Mouse (Mus musculus) small intestine, adult 2 months (tissue): Measurements from ENCODE around the gene Mrpl51.

ENCODE experiments used
- CTCF ChIP-seq: fragments of 200-500 bp; IDR thresholded peaks from 2 replicates; pipeline ENCODE4 v1.5.1; 2012; ENCODE audit warnings: low read depth, mild to moderate bottlenecking, control low read depth, inconsistent platforms, low read length, moderate library complexity, mixed read lengths; ENCODE audit not compliant: insufficient replicate concordance, insufficient read length; ENCODE audit errors: extremely low read depth
- POLR2A ChIP-seq: fragments of 200-500 bp; IDR thresholded peaks from 2 replicates; pipeline ENCODE4 v1.6.1; 2012; ENCODE audit warnings: low read depth, mild to moderate bottlenecking, control low read depth, inconsistent platforms, low read length, moderate library complexity

- TF ChIP-seq CTCF (no peak), POLR2A (no peak)
Observed at GRCm38 (mm10) chr6:125156903-125157614, 34.5 kb upstream of the Mrpl51 start.
